Mouse (Mus musculus) MEL (cell line): Measurements from ENCODE around the gene Myh1.

ENCODE experiments used
- MYC ChIP-seq: IDR thresholded peaks from 2 replicates; pipeline ENCODE4 v1.6.1; 2011; ENCODE audit warnings: low read depth, mild to moderate bottlenecking, low read length, improper control_type of control experiment, moderate library complexity
- POLR2A ChIP-seq, 2 experiments: IDR thresholded peaks; 2 replicates each; pipeline ENCODE4 v1.6.1; 2011 to 2012; ENCODE audit warnings: low read length in 2 of 2, mild to moderate bottlenecking in 2 of 2, control low read depth in 1 of 2, improper control_type of control experiment in 1 of 2, low read depth in 1 of 2, moderate library complexity in 1 of 2; ENCODE audit not compliant: control insufficient read depth in 1 of 2, insufficient read depth in 1 of 2, poor library complexity in 1 of 2
- POLR2AphosphoS5 ChIP-seq: IDR thresholded peaks from 2 replicates; pipeline ENCODE4 v1.6.1; 2012; ENCODE audit warnings: low read depth, borderline replicate concordance, mild to moderate bottlenecking, inconsistent platforms, low read length, moderate library complexity, mixed read lengths
- USF1 ChIP-seq: IDR thresholded peaks from 2 replicates; pipeline ENCODE4 v1.6.1; 2014; ENCODE audit warnings: low read depth, mild to moderate bottlenecking, inconsistent platforms, low read length, improper control_type of control experiment, moderate library complexity

DNA sequence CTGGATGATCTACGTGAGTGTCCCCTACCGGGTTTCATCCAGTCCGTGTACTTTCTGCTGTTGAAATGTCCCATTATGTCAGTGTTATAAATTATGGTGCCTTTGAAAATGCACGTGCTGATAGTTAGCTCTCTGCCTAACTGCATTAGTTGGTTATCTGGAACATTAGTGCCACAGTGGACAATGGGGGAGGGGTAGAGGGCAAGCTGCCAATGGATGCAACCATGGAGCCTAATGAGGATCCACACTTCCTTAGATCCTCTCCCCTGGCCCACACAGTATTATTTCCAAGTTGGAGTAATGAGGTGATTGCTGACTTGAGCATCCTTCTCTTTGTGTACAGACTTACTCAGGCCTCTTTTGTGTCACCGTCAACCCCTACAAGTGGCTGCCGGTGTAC is 41.2 kb downstream of the Myh1 start:
- TF ChIP-seq POLR2AphosphoS5, result no peak
- TF ChIP-seq POLR2A (IDR thresholded peaks at IDR 0.05; ENCODE audit: control insufficient read depth in 1 of 2, insufficient read depth in 1 of 2, low read depth in 1 of 2, low read length in 2 of 2, poor library complexity in 1 of 2), result no peak
- TF ChIP-seq USF1, result no peak
- TF ChIP-seq MYC, result no peak
